Mouse (Mus musculus): ENCODE results near the gene Cfap73.

Gene Cfap73

DNA sequence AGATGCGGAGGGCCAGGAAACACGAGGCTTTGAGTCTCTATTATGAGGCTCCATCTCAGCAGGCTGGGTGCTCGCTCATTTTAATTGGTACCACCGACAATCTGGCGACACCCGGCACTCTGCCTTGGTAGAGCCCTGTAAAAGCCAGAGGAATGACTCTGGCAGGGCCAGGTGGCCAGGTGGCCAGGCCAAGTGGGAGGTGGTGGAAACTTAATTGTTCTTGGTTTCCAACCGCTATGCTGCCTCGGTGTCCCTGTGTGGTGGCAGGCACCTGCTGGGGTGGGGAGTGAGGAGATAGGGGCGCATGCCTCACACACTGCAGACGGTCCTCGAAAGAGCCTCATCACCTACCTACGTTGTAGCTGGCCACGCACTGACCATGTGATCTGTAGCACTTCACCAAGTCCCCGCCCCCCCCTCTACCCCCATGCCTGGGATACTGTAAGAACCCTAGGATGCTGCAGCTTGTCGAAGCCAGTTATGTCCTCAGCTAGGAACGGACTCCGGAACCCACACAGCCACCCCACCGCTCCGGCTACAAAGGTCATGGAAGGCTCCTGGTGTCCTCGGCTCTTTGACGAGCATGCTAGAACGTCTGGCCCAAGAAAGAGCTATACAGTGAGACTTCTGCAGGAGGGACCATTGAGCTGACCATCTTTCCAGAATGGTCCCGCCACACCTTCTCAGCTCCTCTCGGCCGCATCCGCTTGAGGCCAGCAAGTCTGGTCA is 54.0 kb downstream of the Cfap73 start:
- DNase-seq: no peak

GRCm38 (mm10) chr5:120579211-120579897 is 54.7 kb downstream of the Cfap73 start:
- DNase-seq: no peak

DNA sequence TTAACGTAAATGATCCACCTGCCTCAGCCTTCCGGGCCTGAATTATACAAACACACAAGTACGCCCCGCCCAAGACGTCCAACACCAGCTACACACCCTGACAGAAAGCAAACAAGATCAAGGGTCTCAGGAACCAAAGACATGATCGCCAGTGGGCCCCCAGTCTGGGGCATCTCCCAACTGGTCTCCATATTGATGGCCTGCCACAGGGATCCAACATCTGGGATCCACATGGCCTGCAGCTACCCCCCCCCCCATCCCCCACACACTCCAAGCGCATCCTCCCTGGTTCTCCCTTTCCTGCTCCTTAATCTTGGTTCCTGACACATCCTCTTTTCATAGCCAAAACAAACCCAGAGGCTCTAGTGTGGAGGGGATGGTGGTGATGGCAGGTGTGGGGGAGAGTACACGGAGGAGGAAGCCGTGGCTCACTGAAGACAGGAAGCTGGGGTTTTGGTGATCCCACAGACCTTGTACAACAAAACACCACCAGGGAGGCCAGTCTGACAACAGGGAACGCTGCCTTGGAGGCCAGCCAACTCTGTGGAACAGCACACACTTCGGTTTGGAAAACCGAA is 55.4 kb downstream of the Cfap73 start:
- DNase-seq: no peak
